Mouse (Mus musculus) brain, embryonic 18.5 days (tissue): Measurements from ENCODE around the gene Ovgp1.
"Not testable (repeated sequence)": the region's sequence is repeated elsewhere in the genome, so short reads cannot be mapped to it uniquely, and the experiment has no call there.

ENCODE experiments used
- DNase-seq: peaks from one replicate; pipeline ENCODE4 v3.0.0-alpha.2; 2012; ENCODE audit warnings: low read depth, low spot score

Gene Ovgp1

DNA sequence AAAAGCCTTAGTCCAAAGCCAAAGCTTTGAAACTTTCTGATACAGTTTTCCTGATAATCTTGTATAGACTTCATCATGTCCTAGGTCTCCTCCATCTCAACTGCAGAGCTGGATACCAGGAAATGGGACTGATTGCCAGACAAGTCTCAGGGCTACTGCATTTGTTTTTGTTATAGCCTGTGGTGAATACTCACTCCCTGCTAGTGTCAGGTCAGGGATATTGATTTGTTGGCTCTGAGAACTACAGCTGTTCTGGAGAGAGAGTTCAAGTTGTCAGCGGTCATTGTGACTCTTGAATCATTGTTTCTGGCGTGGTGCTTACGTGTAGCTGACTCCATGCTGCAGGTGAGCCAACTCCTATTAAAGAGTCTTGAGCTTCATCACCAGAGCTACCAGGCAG lies at the start of gene Ovgp1:
TSS of gene Ovgp1 (plus strand) at position 301 of the 400 bp plus-strand sequence.
- no peak for DNase-seq

- no peak for DNase-seq
Observed at GRCm38 (mm10) chr3:105924616-105925015, 48.9 kb upstream of the Ovgp1 start.

DNA sequence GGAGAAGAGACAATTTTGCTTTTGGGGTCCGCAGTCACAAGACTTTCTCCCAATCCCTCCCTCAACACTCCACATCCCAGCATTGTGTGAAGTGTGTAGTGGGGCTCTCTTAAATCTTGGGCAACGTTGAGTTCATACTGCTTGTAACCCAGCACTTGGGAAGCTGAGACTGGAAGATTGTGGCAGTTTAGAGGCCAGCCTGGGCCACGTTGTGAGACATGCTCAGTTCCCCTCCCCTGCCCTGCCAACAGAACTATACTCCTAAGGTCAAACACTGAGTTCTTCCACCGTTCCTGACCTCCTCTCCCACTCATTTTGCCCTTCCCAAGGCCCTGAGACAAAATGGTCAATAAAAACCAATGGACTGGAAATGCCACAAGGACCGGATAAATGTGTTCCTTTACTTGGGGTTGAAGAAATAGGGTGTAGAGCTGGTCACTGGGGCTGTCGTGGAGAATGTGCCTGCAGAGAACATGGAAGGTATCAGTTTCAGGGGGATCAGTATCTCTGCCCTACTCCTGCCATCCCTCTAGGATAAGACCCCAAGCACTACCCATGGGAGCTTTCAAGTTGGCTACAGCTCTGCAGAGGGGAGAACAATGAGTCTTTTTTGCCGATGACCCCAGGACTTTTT lies 45.8 kb upstream of the Ovgp1 start:
- no peak for DNase-seq

DNA sequence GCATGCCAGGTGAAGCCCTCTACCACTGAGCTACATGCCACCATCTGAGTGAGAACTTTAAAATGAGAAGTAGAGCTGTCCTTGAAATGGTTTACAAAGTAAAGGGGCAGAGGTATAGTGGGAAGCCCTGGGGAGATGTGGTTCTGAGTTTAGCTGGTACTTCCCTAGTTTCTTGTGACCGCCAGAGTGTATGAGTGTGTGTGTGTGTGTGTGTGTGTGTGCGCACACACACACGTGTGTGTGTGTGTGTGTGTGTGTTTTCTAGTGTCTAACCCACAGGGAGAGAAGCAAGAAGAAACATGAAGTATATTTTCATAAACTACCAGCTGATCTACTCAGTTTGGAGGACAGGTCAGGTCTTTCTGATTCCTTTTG lies 45.3 kb upstream of the Ovgp1 start:
- DNase-seq = no peak

GRCm38 (mm10) chr3:105928781-105929180 lies 44.7 kb upstream of the Ovgp1 start:
- no peak for DNase-seq

GRCm38 (mm10) chr3:105929821-105930220 lies 43.7 kb upstream of the Ovgp1 start:
- no peak for DNase-seq

DNA sequence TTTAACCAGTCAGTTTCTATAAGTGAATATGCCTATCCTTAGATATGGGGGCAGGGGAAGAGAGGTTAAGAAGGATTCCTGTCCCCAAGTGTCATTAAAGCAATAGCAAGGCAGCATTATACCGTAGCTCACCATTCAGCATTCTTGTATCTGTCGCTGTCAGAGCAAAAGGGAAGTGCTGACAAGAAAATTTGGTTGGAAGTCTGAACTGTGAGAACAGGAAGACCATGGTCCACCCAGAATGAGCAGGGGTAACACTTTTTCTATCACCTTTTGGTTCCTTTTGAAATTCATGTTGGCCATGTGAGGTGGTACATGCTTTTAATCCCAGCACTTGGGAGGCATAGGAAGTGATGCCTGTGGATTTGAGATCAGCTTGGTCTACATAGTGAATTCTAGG lies 42.4 kb upstream of the Ovgp1 start:
- no peak for DNase-seq

DNA sequence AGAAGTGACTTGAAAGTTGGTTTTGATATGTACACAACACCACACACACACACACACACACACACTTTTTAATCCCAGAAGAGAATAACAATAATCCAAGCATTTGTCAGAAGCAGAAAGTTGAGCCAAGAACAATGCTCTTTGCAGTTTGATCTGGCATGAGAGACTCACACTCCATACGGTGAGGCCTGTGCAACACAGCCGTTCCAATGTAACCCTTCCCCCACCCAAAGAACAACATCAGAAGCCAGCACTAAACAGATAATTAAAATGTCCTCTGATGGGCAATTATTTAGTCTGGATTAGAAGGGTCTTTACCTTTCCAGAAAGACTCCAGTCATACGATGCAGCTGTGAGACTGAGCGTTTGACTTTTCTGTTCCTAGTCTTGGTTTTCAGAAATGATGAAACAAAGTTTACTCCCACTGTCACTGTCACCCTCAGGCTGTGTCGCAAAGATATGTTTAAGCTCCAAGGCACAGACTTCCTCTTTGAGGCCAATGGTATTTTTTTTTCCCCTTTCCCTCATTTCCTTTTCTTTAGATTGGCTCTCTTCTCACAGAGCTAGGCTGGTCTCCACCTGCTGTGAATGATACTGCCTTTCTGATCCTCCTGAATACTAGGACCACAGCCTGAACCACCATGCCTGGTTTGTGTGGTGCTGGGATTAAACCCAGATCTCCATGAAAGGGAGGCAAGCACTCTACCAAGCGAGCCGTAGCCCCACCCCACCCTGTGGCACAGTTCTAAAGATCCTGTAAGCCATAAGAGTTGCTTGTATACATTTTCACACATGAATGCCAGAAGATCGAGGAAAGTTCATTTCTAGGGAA lies 41.1 kb upstream of the Ovgp1 start, which contains the start of gene I830077J02Rik:
TSS of gene I830077J02Rik (minus strand) at position 425 of the 832 bp plus-strand sequence.
- no peak for DNase-seq

DNA sequence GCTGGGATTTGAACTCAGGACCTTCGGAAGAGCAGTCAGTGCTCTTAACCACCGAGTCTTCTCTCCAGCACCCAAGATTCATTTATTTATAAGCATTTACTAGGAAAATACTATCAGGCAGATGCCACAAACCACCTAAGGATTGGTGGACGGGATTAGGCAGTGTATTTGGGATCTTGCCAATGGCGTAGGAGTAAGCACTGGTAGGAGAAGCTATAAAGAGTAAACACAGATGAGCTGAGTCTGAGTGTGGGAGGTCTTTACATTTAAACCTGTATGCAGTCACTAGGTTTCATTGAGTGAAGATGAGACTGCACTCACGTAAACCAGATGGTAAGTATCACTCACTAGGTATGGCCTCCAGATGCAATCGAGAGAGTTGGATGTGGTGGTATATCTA lies 39.6 kb upstream of the Ovgp1 start:
- no peak for DNase-seq

DNA sequence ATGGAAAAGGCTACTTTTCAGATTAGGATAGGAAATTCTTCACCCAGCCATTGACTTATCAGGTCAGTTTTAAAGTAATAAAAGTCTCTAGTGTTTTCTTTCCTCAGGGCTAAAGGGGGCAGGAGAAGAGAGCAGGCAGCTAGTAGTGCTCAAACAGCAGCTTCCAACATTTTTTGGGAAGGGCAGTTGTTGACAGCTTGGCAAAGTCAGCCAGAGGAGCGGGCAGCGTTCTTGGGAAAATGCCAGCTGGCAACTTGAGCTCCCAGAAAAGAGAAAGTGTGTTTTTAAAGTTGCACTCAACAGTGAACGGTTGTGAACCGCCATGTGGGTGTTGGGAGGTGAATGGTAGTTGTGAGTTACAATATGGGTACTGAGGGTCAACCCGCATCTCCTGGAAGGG lies 38.5 kb upstream of the Ovgp1 start:
- no peak for DNase-seq

DNA sequence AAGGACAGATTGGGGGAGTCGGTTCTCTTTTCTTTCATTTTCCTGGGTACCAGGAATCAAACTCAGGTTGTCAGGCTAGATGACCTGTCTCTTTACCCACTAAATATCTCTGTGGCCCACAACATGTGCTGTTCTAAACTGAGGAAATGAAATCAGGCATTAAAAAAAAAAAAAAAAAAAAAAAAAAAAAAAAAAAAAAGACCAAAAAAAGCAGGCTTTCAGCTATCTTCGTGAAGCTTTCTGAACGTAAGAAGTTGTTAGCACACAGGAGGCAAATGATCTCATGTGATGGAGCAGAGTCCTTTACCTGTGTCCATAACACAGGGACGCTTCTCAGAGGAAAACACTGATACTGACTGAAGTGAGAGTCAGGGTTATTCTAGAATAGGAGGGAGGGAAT lies 37.4 kb upstream of the Ovgp1 start:
- no peak for DNase-seq

DNA sequence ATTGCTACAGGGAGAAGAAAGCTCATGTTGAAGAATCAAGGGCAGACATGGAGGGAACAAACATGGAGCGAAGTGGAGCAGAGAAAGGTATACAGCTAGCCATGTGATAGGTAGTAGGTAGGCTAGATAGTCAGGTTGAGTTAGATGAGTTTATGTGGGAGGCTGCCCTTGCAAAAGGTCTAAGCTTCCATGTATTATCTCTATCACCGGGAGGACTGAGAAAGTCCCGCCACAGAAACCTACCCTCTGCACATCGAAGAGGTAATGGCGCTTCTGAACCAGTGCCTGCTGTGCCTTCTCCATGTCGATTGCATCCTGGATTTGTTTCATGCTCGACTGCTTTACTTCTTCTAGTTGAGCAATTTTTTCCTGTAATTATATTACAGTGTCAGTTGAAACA lies 22.2 kb upstream of the Ovgp1 start:
- DNase-seq = no peak

DNA sequence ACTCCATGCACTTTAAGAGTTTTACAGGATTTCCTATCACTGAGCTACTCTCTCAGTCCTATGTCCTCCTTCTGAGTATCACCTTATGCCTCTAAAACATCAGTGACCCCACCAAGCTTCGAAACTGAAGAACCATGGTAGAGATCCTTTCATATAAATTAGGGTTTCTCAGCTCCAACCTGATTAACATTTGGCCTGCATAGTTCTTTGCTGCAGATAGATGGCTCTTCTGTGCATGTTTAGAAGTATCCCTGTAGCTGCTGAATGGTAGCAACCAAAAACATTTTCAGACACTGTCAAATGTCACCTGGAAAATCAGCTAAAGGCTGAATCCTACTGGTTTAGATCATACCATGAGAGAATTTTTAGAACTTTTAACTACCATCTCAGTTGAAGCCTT lies 16.3 kb upstream of the Ovgp1 start:
- DNase-seq = no peak

GRCm38 (mm10) chr3:105958204-105958603 lies 15.3 kb upstream of the Ovgp1 start:
- no peak for DNase-seq

GRCm38 (mm10) chr3:105958974-105959580 lies 14.4 kb upstream of the Ovgp1 start, which contains the start of gene Wdr77:
Wdr77 (plus strand) TSS chr3:105959369.
- peak; percentile 99 for DNase-seq

- no peak for DNase-seq
Observed at GRCm38 (mm10) chr3:105959585-105959984, 13.9 kb upstream of the Ovgp1 start.

GRCm38 (mm10) chr3:105959999-105960398 lies 13.5 kb upstream of the Ovgp1 start, which contains the start of gene Atp5f1:
Atp5f1 (minus strand) TSS chr3:105960099.
- DNase-seq = no peak

GRCm38 (mm10) chr3:105960700-105961099 lies 12.8 kb upstream of the Ovgp1 start:
- DNase-seq = no peak

DNA sequence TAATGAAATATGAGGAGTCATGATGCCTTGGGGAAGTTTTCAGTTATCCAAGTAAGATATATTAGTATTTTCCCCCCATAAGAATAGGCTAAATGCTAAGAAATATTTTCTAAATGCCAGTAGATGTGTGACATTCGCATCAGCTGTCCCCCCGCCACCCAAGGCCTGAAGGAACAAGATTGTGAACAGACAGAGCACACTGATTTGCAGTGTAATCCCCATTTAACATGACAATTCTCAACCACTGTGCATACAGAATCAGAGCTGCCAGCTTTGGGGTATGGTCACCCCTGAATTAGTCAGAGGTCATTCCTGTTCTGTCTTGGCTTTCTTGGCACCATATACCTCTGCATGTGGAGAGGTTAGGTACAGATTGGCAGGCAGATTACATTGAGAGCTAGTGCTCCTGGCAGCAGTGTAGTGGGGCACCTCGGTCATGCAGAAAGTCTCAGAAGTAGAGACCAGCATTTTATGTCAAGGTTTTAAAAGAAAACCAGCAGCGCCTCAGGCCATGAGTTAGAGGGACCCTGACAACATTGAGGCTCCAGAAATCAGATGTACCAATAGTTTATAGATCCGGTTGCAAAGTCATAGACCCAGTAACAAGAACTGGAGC lies 1.6 kb upstream of the Ovgp1 start:
- no peak for DNase-seq

GRCm38 (mm10) chr3:105974174-105974573 lies 663 bp downstream of the Ovgp1 start:
- no peak for DNase-seq

GRCm38 (mm10) chr3:105989611-105990010 lies 16.1 kb downstream of the Ovgp1 start:
- DNase-seq = not testable (repeated sequence)

DNA sequence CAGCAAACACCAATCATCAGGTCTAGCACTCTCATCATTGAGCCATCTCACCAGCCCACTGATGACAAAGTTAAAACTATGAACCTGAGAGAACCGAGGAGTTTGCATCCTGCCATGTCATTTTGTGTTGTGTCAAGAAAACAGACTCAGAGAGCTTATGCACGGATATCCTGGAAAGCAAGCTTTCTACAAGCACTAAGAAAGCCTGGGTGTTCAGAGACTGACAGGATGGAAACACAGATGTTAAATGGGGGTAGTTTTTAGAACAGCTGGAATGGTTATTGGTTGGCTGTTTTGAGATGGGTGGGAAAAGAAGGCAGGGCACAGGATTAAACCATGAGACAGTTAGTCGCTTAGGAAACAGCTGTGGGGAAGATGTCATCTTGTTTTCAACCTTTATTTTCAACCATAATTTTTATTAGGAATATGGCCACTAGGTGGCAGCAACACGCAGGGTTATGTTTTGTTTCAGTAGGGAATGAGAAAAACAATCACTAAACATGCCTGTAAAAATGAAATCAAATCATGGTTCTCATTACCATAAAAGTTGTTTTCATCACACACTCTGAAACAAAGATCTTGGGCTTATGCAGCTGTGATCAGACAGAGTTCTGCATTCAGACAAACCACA lies 18.3 kb downstream of the Ovgp1 start:
- DNase-seq = no peak
